Mouse (Mus musculus): Measurements from ENCODE around the gene Tmem252.

GRCm38 (mm10) chr19:24665771-24666170 lies 8.0 kb upstream of the Tmem252 start:
- TF ChIP-seq GATA1 (IDR thresholded peaks at IDR 0.05; ENCODE audit: low read length): no peak
- no peak for TF ChIP-seq TAL1 (IDR thresholded peaks at IDR 0.05; ENCODE audit: low read length)

Data from erythroblast, embryonic 14.5 days (primary cell).